Mouse (Mus musculus) adrenal gland, adult 10 weeks (tissue): ENCODE measurements around the gene Gm21244. TPM values are rescaled to one million over a fixed set of nuclear protein-coding genes. Genes with fewer than 3 reads are reported as not detected.

Experiments used
- polyA plus RNA-seq: library from polyadenylated mRNA; stranded (reverse); fragments of 350-450 nt; fragmentation: Illumina TruSeq; extraction: RNeasy Lipid Tissue Mini Kit (QIAGEN cat#74804); gene quantifications from one replicate; pipeline ENCODE4 v1.2.3, GENCODE M21; 2014; ENCODE audit warnings: low read depth, low replicate concordance

Gene Gm21244
- not detected for polyA plus RNA-seq

GRCm38 (mm10) chrY:7169193-7169592 lies at the start of gene Gm21244:
Gene Gm21244 (minus strand): TSS chrY:7169293.

Other genes starting within 250 kb of the Gm21244 start
- gene Gm28998, start 84.5 kb upstream of the Gm21244 start, polyA plus RNA-seq, result not detected
- gene Gm21788, start 235.7 kb upstream of the Gm21244 start, polyA plus RNA-seq, result not detected